Mouse (Mus musculus): ENCODE measurements around the gene Tm7sf2. TPM values are rescaled to one million over a fixed set of nuclear protein-coding genes. Genes with fewer than 3 reads are reported as not detected.

Tm7sf2 gene
- polyA plus RNA-seq, 1 experiment from 2014 or later = 26.3 TPM

DNA sequence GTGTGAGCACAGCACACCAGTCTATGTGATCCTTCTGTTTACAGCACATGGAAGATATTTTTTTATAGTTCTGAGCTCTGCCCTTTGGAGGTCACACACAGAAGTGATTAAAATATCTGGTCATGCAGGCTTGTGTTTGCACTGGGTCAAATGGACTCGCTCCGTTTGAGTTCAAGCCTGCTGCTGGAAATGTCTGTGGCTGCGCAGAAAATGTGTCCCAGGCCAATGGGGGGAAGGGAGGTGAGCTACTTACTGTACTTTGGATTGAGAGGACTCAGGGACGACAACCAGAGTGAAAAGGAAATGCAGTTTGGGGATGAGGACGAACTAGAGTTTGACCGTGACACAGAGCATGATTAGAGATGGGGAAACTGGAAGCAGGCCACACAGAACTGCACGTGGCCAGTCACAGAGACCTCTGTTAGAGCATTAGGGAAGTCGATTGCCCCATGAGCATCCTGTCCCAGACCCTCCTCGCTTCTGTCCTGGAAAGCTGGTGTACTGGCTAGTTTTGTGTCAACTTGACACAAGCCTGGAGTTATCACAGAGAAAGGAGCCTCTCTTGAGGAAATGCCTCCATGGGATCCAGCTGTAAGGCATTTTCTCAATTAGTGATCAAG is 32.1 kb downstream of the Tm7sf2 start:
- Histone ChIP-seq H3K36me3 (replicated peaks; ENCODE audit: control insufficient read depth, insufficient read depth, low read depth, low read length) (no peaks in the 10 kb centered on the region), H3K9me3 (replicated peaks; ENCODE audit: control insufficient read depth, low read length) (no peaks in the 10 kb centered on the region), H3K27me3 (ENCODE audit: control insufficient read depth, insufficient read depth, low read length) (no peaks in the 10 kb centered on the region), H3K4me3 (ENCODE audit: low read depth, low read length) (no peak overlapping the region), H3K4me2 (ENCODE audit: low read depth, low read length) (no peak overlapping the region), H3K9ac (replicated peaks; ENCODE audit: low read length) (no peak overlapping the region), H3K27ac (replicated peaks; ENCODE audit: low read depth, low read length) (no peak overlapping the region), H3K4me1 (ENCODE audit: control insufficient read depth, insufficient read depth, low read length) (no peaks in the 10 kb centered on the region)
- no peak for ATAC-seq (replicated peaks; ENCODE audit: insufficient number of reproducible peaks, low FRiP score, low TSS enrichment, low read depth)
- WGBS = 75% methylated on average over 9 of the region's 9 CpGs
- no peak for DNase-seq (ENCODE audit: low spot score)

DNA sequence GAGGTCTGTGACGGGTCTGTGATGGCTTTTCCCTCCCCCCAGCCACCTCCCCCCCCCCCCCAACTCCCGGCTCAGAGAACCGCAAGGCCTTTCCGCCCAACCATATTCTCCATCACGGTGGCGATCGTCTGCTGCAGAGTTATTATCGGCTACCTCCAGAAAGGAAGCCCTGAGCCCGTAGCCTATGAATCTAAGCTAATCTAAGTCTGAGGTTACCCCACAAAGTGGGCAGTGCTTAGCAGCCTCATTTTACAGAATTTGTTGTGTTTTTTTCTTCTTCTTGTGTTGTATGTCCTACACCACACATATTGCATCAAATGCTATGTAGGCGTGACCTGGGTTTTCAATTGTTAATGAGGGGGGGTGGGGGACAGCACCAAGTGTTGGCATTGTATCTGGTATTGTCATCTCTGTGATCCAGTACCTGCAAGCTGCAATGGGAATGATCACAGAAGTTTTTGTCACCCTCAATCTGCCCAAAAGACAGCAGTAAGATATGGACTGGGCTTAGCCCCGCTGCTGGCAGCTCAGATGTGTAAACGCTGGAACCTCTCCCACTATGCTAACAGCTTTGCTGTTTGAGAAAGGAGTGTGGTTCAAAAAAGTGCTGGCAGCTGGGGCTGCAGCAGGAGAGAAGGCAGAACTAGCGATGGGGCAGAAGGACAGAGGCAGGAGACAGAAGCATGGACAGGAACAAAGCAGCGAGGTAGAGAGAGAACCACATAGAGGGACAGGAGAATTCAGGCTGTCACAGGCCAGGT is 37.5 kb downstream of the Tm7sf2 start:
- no peaks in the 10 kb centered on the region for H3K4me1 ChIP-seq (ENCODE audit: control insufficient read depth, insufficient read depth, low read length)
- DNase-seq (ENCODE audit: low spot score) (no peak), ATAC-seq (replicated peaks; ENCODE audit: insufficient number of reproducible peaks, low FRiP score, low TSS enrichment, low read depth) (no peak)
- no peak overlapping the region for H3K4me2 ChIP-seq (ENCODE audit: low read depth, low read length)
- no peaks in the 10 kb centered on the region for H3K9me3 ChIP-seq (replicated peaks; ENCODE audit: control insufficient read depth, low read length)
- no peaks in the 10 kb centered on the region for H3K27me3 ChIP-seq (ENCODE audit: control insufficient read depth, insufficient read depth, low read length)
- H3K36me3 ChIP-seq (replicated peaks; ENCODE audit: control insufficient read depth, insufficient read depth, low read depth, low read length) = no peaks in the 10 kb centered on the region
- H3K9ac ChIP-seq (replicated peaks; ENCODE audit: low read length) = no peak overlapping the region
- WGBS = 70% methylated on average over 14 of the region's 14 CpGs
- no peak overlapping the region for H3K27ac ChIP-seq (replicated peaks; ENCODE audit: low read depth, low read length)
- no peak overlapping the region for H3K4me3 ChIP-seq (ENCODE audit: low read depth, low read length)

DNA sequence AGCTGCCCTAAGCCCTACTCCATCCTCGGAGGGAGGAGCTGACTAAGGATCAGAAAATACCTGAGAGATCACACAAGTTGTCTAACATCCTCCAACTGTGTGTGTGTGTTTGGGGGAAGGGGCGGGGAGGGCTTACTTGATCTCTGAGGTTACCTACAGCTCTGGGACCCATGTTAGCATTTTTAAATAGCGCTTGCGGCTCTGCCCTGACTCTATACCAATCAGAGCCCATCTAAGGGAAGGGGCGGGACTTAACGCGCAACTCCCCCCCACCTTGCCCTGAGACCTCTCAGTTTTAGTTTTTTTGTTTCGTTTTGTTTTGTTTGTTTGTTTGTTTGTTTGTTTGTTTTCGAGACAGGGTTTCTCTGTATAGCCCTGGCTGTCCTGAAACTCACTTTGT is 38.7 kb downstream of the Tm7sf2 start:
- no peak for DNase-seq (ENCODE audit: low spot score)

DNA sequence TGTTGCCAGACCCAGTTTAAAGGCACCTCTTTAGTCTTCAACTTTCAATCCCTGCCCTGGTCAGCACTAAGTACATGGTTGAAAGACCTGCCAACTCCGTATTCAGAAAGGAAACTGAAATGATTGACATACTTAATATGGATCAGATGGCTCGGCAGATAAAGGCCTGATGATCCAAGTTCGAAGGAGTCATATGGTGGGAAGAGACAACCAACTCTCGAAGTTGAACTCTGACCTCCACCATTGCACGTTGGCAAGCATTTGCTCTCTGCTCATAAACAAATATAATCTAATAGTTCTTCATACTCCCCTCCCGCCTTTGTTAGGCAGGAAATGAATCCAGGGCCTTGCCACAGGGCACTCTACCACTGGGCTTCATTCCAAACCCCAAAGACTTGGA is 39.2 kb downstream of the Tm7sf2 start:
- H3K9ac ChIP-seq (replicated peaks; ENCODE audit: low read length) = no peak overlapping the region
- 74% methylated on average over 6 of the region's 6 CpGs for WGBS
- no peaks in the 10 kb centered on the region for H3K9me3 ChIP-seq (replicated peaks; ENCODE audit: control insufficient read depth, low read length)
- H3K36me3 ChIP-seq (replicated peaks; ENCODE audit: control insufficient read depth, insufficient read depth, low read depth, low read length) = no peaks in the 10 kb centered on the region
- ATAC-seq (replicated peaks; ENCODE audit: insufficient number of reproducible peaks, low FRiP score, low TSS enrichment, low read depth) = no peak
- no peaks in the 10 kb centered on the region for H3K27me3 ChIP-seq (ENCODE audit: control insufficient read depth, insufficient read depth, low read length)
- no peaks in the 10 kb centered on the region for H3K4me1 ChIP-seq (ENCODE audit: control insufficient read depth, insufficient read depth, low read length)
- no peak overlapping the region for H3K4me2 ChIP-seq (ENCODE audit: low read depth, low read length)
- no peak overlapping the region for H3K4me3 ChIP-seq (ENCODE audit: low read depth, low read length)
- no peak for DNase-seq (ENCODE audit: low spot score)
- no peak overlapping the region for H3K27ac ChIP-seq (replicated peaks; ENCODE audit: low read depth, low read length)

More for the DNA sequence above, 38.7 kb downstream of the Tm7sf2 start:
- no peak overlapping the region for H3K9ac ChIP-seq (replicated peaks; ENCODE audit: low read length)
- no peaks in the 10 kb centered on the region for H3K9me3 ChIP-seq (replicated peaks; ENCODE audit: control insufficient read depth, low read length)
- WGBS = 75% methylated on average over 9 of the region's 9 CpGs
- H3K36me3 ChIP-seq (replicated peaks; ENCODE audit: control insufficient read depth, insufficient read depth, low read depth, low read length) = no peaks in the 10 kb centered on the region
- no peaks in the 10 kb centered on the region for H3K4me1 ChIP-seq (ENCODE audit: control insufficient read depth, insufficient read depth, low read length)
- ATAC-seq (replicated peaks; ENCODE audit: insufficient number of reproducible peaks, low FRiP score, low TSS enrichment, low read depth) = no peak
- no peak overlapping the region for H3K4me2 ChIP-seq (ENCODE audit: low read depth, low read length)
- no peak overlapping the region for H3K27ac ChIP-seq (replicated peaks; ENCODE audit: low read depth, low read length)
- no peak overlapping the region for H3K4me3 ChIP-seq (ENCODE audit: low read depth, low read length)
- H3K27me3 ChIP-seq (ENCODE audit: control insufficient read depth, insufficient read depth, low read length) = no peaks in the 10 kb centered on the region

DNA sequence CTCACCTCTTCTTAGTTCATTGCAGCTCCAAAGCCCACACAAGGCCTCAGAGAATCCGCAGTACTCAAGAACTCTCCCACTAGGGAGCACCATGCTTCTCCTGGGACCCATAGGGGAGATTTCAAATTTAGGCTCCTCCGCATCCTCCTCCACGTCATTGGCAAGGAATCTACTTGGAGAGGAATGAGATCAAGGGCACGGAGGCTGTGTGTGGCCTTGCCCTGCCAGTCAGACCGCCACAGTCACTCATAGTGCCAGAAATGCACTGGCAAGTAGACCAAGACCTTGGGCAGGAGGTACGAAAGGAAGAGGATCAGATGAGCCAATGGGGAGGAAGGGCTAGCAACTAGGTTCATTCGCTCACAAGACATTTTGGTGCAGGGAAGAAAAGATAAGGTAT is 44.2 kb downstream of the Tm7sf2 start:
- 83% methylated on average over 7 of the region's 7 CpGs for WGBS
- Histone ChIP-seq H3K9ac (replicated peaks; ENCODE audit: low read length) (no peak overlapping the region), H3K27ac (replicated peaks; ENCODE audit: low read depth, low read length) (no peak overlapping the region), H3K4me3 (ENCODE audit: low read depth, low read length) (no peak overlapping the region), H3K27me3 (ENCODE audit: control insufficient read depth, insufficient read depth, low read length) (no peaks in the 10 kb centered on the region), H3K4me2 (ENCODE audit: low read depth, low read length) (no peak overlapping the region), H3K4me1 (ENCODE audit: control insufficient read depth, insufficient read depth, low read length) (no peaks in the 10 kb centered on the region), H3K36me3 (replicated peaks; ENCODE audit: control insufficient read depth, insufficient read depth, low read depth, low read length) (no peaks in the 10 kb centered on the region), H3K9me3 (replicated peaks; ENCODE audit: control insufficient read depth, low read length) (no peaks in the 10 kb centered on the region)
- ATAC-seq (replicated peaks; ENCODE audit: insufficient number of reproducible peaks, low FRiP score, low TSS enrichment, low read depth) = no peak
- no peak for DNase-seq (ENCODE audit: low spot score)

DNA sequence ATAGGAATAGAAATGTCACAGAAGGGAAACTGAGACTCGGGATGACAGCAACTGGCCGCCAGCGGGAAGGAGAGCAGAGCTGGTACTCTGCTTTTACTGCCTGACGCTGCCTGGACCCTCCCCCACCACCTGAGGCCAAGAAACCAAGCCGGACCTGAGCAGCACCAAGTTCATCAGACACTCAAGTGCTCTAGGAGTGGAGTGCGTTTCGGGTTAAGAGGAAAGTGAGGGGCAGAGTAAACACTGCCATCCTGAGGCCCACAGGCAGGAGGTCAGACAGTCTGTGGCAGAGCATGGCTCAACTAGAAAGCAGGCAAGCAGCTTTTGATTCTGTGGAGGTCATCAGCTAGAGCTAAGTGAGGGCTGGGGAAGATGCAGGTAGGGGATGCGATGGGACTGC is 45.1 kb downstream of the Tm7sf2 start:
- 62% methylated on average over 8 of the region's 8 CpGs for WGBS
- no peak overlapping the region for H3K9ac ChIP-seq (replicated peaks; ENCODE audit: low read length)
- DNase-seq (ENCODE audit: low spot score) (no peak), ATAC-seq (replicated peaks; ENCODE audit: insufficient number of reproducible peaks, low FRiP score, low TSS enrichment, low read depth) (no peak)
- no peak overlapping the region for H3K27ac ChIP-seq (replicated peaks; ENCODE audit: low read depth, low read length)
- no peaks in the 10 kb centered on the region for H3K4me1 ChIP-seq (ENCODE audit: control insufficient read depth, insufficient read depth, low read length)
- H3K4me3 ChIP-seq (ENCODE audit: low read depth, low read length) = no peak overlapping the region
- H3K4me2 ChIP-seq (ENCODE audit: low read depth, low read length) = no peak overlapping the region
- no peaks in the 10 kb centered on the region for H3K9me3 ChIP-seq (replicated peaks; ENCODE audit: control insufficient read depth, low read length)
- no peaks in the 10 kb centered on the region for H3K27me3 ChIP-seq (ENCODE audit: control insufficient read depth, insufficient read depth, low read length)
- no peaks in the 10 kb centered on the region for H3K36me3 ChIP-seq (replicated peaks; ENCODE audit: control insufficient read depth, insufficient read depth, low read depth, low read length)

DNA sequence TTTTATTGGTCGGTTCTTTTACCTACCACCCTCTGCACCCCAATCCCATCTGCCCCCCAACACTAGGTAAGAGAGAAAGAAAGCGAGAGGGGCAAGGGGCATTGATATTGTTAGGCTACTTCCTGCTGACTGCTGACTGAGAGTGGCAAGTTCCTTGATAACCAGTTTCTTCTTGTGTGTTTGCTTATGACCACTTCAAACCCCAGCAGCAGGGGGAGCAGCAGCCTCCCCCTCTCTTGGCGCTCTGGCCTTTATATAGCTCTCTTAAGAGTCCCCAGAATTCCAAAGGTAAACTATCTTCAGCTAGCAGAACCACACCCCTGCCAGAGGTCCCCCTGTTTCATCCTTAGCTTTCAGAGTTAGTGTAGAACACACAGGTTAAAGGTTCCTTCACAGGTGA is 47.9 kb downstream of the Tm7sf2 start:
- Histone ChIP-seq H3K36me3 (replicated peaks; ENCODE audit: control insufficient read depth, insufficient read depth, low read depth, low read length) (no peaks in the 10 kb centered on the region), H3K27ac (replicated peaks; ENCODE audit: low read depth, low read length) (no peak overlapping the region), H3K9me3 (replicated peaks; ENCODE audit: control insufficient read depth, low read length) (no peaks in the 10 kb centered on the region), H3K4me2 (ENCODE audit: low read depth, low read length) (no peak overlapping the region), H3K4me1 (ENCODE audit: control insufficient read depth, insufficient read depth, low read length) (no peaks in the 10 kb centered on the region), H3K4me3 (ENCODE audit: low read depth, low read length) (no peak overlapping the region), H3K27me3 (ENCODE audit: control insufficient read depth, insufficient read depth, low read length) (peaks cover 6% of the 10 kb centered on the region; the same call in 1 of the 2 replicates), H3K9ac (replicated peaks; ENCODE audit: low read length) (no peak overlapping the region)
- no peak for DNase-seq (ENCODE audit: low spot score)
- no peak for ATAC-seq (replicated peaks; ENCODE audit: insufficient number of reproducible peaks, low FRiP score, low TSS enrichment, low read depth)
- WGBS = 57% methylated on average over 3 of the region's 3 CpGs

Data from embryonic facial prominence, embryonic 11.5 days (tissue).